Mouse (Mus musculus): Measurements from ENCODE around the gene Nmi. TPM values are rescaled to one million over a fixed set of nuclear protein-coding genes. Genes with fewer than 3 reads are reported as not detected.
"Not testable (repeated sequence)": the region's sequence is repeated elsewhere in the genome, so short reads cannot be mapped to it uniquely, and the experiment has no call there.

Gene Nmi
- 1 to 10 TPM; 1.7 to 2.6 TPM for total RNA-seq (2021)

DNA sequence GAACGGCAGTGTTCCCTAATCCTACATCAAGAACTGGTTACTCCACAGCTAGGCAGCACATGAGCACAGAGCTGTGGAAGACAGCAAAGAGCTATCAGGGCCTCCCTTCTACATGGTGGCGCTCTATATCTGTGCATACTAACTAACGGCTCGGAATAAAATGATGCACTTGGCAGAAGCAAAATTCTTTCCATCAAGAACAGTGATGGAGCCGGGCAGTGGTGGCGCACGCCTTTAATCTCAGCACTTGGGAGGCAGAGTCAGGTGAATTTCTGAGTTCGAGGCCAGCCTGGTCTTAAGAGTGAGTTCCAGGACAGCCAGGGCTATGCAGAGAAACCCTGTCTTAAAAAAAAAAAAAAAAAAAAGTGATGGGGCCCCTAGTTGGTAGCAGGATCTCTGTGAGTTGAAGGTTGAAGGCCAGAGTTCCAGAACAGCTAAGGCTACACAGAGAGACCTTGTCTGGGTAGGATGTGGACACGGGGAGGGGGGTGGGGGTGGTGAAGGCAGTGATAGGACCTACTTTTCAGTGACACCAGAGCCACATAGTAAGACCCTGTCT, at the start of gene Nmi:
Gene Nmi (minus strand): TSS at position 85 of the 559 bp plus-strand sequence.
- intact Hi-C loops (cut with DNase I): no loop called here
- no peak for DNase-seq

DNA sequence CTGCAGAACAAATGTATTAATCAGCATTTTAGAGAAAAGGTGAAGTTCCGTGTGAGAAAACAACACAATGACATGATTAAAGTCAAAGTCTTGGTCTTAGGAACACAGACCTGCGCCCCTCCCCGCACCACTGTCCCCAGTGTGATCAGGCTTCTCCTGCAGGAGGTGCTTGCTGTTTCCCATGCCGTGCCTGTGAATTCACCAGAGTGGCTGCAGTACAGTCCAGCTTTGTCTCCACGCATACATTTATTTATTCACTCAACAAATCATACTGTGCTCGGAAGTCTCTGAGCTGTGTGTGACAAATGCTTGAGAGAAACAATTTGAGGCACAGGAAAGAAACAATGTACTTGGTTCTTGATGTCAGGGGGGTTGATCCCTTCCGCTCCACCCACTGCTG, 43.1 kb upstream of the Nmi start:
- intact Hi-C loops (cut with DNase I): no loop called here
- no peak for DNase-seq

DNA sequence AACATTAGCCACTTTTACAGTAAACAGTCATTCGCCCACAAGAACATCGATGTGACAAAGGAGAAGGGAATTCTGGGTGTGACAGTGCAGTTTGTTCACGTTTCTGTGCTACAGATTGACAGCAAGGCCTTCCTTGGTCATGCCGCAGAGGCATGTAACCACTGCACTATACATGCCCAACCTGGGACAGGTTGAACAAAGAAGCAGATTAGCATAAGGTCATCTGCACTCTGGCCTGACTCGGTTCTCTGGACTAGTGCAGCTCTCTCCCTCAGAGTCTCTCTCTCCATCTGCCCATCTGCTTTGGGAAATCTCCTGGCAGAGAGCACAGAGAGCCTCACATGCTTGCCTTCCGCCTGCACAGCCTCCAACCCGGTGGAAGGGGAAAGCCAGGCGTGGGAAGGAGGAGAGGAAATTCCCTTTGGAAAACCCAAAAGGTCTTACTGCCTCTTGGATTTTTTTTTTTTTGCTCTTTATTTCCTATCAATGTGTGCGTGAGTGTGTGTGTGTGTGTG, 40.1 kb upstream of the Nmi start:
- intact Hi-C loops (cut with DNase I): no loop called here
- peak; percentile 8 for DNase-seq

DNA sequence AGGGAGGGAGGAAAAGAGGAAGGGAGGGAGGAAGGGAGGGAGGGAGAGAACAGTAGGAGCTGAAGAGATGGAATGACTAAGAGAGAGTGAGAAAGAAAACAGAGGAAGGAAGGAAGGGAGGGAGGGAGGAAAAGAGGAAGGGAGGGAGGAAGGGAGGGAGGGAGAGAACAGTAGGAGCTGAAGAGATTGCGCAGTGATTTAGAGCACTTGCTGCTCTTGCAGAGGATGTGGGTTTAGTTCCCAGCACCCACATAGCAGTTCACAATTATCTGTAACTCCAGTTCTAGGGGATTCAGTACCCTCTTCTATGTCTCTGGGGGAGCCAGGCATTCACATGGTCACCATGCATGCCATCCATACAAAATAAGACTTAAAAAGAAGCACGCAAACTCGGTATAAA, 38.5 kb upstream of the Nmi start:
- intact Hi-C loops (cut with DNase I): not testable (repeated sequence)

DNA sequence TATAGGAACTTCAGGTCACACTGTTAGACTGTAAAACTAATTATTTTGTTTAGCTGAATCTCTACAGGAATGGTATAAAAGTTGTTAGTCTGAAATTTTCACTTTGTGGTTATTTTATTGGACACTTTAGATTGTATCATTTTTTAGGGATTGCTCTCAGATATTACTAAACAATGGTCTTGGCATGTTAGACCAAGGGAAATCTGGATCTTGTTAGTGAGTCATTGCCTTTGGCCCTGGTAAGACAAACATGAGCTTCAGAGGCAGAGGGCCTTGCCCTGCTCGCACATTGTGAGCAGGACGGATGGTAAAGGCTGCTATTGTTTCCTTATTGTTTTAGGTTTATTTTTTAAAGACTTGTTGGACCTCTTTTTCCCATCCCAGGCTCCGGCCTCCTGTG, 33.1 kb upstream of the Nmi start:
- intact Hi-C loops (cut with DNase I): no loop called here
- no peak for DNase-seq

More for the DNA sequence above, 38.5 kb upstream of the Nmi start:
- DNase-seq: not testable (repeated sequence)

DNA sequence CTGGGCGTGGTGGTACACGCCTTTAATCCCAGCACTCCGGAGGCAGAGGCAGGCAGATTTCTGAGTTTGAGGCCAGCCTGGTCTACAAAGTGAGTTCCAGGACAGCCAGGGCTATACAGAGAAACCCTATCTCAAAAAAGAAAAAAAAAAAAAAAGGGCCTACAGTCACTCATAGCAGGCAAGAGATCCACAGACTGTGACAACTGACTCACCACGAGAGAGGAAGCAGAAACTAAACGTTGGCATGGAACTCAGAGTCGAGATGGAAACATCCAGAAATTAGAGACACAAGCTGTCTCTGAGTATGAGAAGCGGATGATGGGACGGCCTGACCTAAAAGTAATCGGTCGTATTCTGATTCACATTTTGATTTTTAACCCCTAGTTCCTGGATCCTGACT, 29.0 kb upstream of the Nmi start:
- DNase-seq; intact Hi-C loops (cut with DNase I): not testable (repeated sequence)

DNA sequence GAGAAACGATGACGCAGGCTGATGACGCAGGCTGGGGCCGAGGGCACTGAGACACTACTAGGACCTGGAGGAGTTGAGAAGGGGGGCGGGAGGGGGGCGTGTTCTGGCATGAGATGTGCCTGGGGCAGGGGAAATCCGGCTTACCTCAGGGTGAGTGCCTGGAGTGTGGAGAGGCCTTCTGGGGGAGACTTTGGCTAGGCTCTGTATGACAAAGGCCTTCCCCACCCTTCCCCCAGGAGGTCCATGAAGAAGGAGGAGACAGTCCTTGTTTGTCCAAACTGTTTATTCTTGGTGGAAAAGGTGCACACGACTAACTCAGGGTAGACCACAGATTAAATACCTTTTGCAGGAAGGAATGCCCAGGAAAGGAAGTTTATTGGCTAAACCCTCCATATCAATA, 28.2 kb upstream of the Nmi start:
- no peak for DNase-seq
- intact Hi-C loops (cut with DNase I): no loop called here

DNA sequence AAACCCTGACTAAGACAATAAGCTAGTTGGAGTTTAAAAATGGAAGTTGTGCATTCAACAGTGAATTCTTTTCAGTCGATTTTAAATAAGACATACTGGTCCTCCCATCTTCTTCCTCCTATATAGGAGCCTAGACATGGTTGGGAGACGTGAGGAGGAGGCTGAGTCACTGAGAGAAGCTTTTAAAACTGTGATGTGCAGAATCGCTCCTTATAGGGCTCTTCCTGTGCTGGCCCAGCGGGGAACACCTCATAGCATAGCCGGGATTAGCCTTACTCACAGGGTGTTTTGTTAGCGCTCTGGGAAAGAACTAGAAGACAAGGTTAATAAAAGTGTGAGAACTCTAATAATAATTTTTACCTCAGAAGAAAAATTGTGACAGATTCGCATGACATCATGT, 26.7 kb upstream of the Nmi start:
- intact Hi-C loops (cut with DNase I): no loop called here
- no peak for DNase-seq

DNA sequence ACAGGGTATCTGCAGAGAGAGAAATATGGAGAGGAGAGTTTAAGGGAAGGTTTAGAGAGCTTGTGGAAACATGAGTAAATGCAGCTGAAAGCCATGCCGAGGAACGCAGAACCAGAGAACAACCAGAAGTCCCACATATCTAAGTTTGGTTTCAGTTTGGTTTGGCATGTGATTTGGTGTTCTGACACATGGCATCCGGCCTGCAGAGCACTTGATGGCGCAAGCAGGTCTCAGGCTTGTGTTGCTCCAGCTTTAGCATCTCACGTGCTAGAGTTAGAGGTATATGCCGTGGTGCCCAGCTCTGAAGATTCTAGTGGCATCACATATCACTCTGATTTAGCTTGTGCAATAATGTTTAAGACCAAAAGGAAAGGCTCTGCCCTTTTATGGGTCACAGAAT, 18.2 kb upstream of the Nmi start:
- no peak for DNase-seq
- intact Hi-C loops (cut with DNase I): no loop called here

DNA sequence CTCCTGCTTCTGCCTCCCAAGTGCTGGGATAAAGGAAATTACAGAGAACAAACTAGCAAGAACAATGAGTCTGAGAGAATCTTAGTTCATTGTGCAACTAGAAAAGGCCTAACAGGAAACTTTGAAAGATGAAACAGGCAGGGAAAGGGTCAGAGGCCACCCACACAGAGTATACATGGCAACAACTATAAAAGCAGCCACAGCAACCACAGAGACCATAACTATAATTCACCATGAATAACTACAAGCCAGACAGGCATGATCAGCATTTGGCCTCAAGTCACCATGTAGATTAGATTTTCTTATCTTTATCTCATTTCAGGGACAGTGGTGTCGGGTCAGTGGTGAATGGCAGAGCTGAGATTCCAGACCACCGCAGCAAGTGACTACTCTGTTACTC, 16.3 kb upstream of the Nmi start:
- intact Hi-C loops (cut with DNase I): no loop called here

DNA sequence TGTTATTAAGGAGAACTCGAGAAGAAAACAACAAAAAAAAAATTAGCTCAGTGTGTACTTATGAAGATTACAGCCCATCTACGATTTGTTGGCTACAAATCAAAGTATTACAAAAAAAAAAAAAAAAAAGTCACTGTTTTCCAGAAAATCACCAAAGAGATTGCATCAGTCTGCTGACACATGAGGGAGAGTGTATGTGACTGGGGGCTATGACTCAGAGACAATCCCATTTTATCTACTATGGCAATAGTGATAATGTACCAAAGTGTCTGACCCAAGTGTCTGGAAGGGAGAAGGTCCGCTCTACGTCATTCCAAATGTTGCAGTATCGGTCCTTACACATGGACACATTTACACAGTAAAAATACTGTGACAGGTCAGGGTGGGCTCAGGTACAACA, 13.4 kb upstream of the Nmi start:
- intact Hi-C loops (cut with DNase I): no loop called here
- no peak for DNase-seq

More for the DNA sequence above, 16.3 kb upstream of the Nmi start:
- DNase-seq: no peak

DNA sequence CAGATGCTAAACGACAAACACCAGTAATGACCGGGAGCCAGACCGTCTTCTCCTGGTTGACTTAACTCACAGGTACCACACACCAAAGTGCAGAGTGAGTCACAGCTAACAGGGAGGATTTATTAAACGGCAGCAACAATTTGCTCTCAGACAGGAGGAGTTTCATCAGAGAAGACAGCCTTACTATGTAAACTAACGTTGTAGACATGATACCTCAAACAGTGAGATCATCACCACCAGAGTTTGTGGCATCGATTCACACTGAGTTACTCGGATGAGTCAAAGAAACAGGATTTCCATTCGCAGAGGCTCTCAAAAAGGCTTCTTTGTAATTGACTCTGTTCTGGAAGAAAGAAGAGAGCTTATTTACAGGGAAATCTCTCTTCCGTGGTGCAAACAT, 12.9 kb upstream of the Nmi start:
- DNase-seq: no peak
- intact Hi-C loops (cut with DNase I): no loop called here

DNA sequence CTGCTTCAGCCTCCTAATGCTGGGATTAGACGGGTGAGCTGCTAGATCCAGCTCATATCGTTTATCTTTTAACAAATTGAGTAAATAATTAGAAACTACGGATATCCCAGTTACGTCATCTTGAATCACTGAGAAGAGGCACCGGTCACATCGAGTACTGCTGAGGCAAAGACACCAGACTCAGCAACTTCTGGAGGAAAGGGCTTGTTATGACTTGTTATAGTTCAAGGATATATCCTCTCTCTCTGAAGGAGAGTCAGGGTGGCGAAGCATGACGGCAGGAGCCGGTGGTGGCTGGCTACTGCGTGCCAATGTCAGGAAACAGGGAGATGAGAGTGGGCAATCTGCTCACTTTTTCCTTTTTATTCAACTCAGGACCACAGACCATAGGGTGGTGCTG, 11.9 kb upstream of the Nmi start:
- intact Hi-C loops (cut with DNase I): no loop called here
- DNase-seq: no peak

DNA sequence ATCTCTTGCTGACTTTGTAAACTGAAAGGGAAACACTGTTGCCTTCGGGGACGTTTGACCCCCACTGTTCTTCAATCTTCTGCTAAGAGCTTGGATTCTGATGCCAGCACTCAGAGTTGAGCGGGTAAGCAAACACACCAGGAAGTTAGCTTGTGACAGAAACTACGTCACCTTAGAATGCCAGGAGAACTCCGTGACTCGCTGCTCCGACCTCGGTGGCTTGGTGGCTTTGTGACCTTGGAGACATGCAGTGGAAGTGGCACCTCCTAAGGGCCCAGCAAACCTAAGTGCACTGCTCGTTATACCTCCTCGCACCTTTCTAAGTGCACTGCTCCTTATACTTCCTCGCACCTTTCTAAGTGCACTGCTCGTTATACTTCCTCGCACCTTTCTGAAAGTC, 9.0 kb upstream of the Nmi start:
- intact Hi-C loops (cut with DNase I): no loop called here
- no peak for DNase-seq

DNA sequence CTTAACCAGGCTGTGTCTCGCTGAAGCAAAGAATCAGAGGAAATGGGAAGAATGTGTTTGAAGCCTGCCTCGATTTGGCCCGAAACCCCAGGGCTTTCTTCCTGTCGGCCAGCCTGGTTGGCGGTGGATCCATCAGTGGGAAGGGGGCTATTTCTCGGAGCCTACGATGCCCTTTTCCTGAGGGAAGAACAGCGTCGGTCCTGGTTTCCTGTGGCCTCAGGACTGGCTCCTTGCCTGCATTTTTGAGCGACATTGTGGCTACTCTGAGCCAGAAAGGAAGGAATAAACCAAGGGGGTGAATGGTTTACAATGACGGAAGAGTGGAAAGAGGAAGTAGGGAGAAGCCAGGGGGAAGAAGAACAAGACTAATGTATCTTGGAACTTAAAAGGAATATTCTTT, 8.3 kb upstream of the Nmi start:
- intact Hi-C loops (cut with DNase I): no loop called here
- DNase-seq: peak; percentile 34

DNA sequence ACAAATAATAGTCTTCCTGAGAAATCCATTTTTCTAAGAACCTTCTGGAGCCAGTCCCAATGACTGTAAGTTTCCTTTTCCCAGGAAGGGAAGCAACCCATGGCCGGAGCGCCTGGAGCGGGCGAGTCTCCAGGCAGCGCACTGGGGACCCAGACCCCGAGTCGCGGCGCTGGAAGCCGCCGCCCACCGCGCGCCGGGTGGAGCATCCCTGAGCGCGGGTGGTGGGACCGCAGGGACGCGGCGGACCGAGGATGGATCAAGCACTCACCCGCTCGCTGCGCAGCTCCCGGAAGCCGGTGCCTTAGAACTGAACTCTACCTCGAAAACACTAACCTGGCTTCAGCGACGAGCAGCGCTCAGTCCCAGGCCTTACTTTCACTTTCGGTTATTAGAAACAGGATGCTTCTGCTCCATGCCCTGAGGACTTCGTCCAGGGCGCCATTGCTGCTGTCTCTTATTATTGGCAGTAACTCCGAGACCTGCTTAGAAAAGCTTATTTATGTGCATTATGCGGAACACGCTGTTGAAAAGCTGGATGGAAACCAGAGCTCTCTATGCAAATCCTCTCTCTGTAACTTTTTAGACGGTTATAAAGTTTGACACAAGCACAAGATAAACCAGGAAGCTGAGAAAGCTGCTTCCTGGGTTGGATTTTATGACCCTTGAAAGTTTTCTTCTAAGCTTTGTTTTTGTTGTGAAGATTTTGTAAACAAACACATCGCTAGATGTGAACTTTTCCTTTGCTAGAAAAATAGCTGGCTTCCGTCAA, 469 bp downstream of the Nmi start:
- intact Hi-C loops (cut with DNase I): no loop called here
- peak; percentile 26 for DNase-seq

DNA sequence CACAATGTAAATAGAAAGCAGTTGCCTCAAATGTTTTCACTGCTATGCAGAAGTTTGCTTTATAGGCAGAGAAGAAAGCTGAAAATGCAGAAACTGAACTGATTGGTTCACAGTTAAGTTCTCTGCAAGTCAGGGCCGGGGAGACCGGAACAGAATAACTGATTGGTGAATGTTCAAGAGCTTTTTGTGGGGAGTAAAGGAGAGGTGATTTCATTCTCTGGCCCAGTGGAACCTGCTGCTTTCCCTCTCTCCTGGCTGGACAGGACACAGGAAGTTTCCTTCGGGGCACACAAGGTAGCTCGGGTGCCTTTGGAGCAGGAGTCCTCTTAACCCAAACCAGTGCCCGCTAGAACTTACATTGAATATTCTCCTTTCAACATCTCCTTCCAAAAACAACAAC, 1.2 kb downstream of the Nmi start:
- no peak for DNase-seq
- intact Hi-C loops (cut with DNase I): no loop called here

DNA sequence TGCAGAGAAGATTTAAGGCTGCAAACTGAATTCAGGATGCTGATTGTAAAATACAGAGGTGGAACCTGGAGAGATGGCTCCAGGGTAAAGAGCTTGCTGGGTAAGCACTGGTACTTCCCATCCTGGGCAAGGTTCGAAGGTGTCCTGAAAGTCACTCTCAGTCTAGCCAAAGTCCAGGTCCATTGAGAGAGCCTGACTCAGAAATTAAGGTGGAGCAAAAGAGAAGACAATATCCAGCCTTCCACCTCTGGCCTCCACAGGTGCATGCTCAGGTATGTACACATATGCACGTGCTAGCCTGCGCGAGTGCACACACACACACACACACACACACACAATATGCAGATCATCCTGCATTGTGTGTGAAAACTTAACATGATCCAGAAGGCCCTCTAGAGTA, 2.4 kb downstream of the Nmi start:
- intact Hi-C loops (cut with DNase I): no loop called here
- no peak for DNase-seq

DNA sequence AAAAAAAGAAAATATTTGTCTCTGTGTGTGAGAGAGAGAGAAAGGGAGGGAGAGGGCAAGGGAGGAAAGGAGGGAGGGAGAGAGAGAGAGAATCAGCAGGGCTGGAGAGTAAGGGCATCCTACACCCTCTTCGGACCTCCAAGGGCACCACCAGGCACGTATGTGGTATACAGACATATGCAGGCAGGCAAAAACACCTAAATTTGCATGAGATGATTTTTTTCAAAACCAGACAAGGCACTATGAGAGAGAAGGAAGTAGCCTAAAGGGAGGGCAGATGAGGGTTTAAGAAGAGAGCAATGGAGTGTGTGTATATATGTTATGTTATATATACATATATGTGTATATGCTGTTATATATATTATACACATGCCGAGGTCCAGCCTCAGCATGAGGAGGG, 6.0 kb downstream of the Nmi start:
- DNase-seq: no peak
- intact Hi-C loops (cut with DNase I): no loop called here

DNA sequence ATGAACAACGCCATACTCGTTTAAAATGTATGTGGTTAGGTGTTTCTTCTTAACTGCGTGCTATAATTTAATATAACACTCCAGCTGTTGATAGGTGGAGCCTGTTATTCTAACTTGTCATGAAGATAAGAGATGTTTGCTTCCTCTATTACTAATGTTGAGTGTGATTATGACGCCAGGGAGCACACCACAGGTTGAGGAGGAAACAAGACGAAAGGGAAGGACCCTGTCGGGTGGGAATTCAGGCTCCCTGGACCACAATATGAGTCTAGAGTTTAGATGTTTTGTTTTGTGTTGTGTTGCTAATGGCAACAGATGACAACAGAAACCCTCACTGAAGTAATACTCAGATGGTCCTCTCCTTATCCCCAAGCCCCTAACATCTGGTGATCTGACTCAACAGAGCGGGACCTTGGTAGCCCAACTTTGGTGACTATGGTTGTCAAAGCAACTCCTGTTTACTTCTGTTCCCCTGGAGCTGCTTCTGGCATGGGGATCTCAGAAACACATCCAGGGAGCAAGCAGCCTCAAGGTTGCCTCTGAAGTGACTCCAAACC, 19.6 kb downstream of the Nmi start:
- DNase-seq: no peak
- intact Hi-C loops (cut with DNase I): no loop called here

DNA sequence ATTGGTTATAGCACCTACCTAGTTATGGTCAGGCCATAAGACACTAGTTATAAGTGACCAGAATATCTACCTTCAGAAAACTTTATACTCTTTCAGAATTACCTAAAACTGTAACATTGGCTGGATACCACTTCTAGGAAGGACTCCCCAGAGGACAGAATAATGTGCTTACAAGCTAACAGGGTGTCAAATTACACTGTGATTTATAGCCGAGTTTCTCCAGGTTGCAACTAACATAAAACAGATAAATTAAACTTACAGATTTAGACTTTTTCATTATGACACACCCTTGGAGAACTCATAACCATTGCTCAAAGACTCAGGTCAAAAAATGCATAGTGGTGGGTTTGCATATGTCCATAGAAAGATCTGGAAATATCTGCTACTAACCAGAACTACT, 22.4 kb downstream of the Nmi start:
- intact Hi-C loops (cut with DNase I): no loop called here
- no peak for DNase-seq

DNA sequence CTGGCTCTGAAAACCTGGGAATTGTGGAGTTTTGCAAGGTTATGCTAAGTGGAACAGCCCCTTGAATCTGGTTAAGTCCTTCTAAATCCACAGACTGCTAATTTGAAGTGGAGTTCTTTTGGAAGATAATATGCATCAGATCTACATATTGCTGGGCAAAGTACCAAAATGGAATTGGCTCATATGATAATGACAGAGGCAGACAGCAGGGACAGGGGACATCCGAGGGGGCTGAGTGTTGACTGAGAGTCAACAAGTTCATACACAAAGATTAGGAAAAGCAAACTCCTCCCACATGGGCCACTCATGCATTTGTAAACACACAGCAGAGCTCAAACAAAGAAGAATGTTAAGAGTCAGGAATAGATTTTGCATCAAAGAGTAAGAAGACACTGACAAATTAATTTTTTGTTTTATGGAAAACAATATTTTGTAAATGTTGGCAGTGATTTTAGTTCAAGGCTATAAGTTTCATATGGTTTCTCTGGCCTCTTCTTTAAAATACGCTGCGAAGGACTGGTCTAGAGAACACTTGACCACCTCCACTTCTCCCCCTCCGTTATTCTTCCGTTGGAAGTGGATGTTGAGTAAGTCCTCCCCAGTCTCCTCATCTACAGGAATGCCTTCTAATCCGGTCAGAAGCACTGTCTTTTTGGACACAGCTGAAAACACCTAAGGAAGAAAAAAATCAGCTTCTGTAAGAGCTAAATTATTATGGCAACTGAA, 25.0 kb downstream of the Nmi start:
- intact Hi-C loops (cut with DNase I): no loop called here
- DNase-seq: no peak

All from left cerebral cortex, postnatal 4 days (tissue).